Mouse (Mus musculus): ENCODE measurements around the gene Slc1a3.

Gene Slc1a3

GRCm38 (mm10) chr15:8710146-8711006 is at the start of gene Slc1a3:
TSS of gene Slc1a3 (minus strand) at chr15:8710764.
- in situ Hi-C loops (cut with MboI): no loop called here

- in situ Hi-C loops (cut with MboI): no loop called here
Observed at GRCm38 (mm10) chr15:8759026-8759425, 48.5 kb upstream of the Slc1a3 start.

DNA sequence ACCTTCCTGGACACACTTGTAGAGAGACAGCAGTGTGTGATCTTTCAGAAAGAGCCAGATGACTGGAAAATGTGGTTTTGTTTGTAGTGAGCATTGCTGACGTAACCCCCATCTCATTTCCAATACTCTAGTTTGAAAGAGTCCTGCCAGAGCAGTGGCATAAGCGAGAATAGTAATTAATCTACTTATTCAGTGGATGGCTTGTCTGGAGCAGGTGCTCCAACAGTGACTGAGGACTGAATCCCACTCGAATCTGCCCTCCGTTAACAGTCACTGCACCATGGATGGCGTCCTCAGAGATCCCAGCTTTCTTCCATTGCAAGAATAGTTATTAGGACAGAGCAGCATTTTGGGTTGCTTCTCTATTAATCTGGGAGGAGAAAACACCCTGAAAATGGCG is 45.9 kb upstream of the Slc1a3 start:
- in situ Hi-C loops (cut with MboI): no loop called here

DNA sequence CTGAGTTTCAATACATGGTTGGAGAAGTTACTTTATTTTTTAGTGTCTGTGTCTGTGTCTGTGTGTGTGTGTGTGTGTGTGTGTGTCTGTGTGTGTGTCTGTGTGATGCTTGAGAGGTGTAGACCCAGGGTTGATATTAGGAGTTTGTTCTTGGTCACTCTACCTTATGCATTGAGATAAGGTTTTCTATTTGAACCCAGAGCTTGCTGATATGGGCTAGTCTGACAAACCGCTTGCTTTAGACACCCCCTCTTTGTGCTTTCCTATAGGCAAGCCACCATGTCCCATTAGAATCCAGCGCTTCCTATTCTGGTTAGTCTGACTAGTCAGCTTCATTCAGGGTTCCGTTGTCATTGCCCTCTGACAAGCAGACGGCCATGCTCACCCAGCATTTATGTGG is 39.2 kb upstream of the Slc1a3 start:
- in situ Hi-C loops (cut with MboI): no loop called here

GRCm38 (mm10) chr15:8748771-8749170 is 38.2 kb upstream of the Slc1a3 start:
- in situ Hi-C loops (cut with MboI): no loop called here

DNA sequence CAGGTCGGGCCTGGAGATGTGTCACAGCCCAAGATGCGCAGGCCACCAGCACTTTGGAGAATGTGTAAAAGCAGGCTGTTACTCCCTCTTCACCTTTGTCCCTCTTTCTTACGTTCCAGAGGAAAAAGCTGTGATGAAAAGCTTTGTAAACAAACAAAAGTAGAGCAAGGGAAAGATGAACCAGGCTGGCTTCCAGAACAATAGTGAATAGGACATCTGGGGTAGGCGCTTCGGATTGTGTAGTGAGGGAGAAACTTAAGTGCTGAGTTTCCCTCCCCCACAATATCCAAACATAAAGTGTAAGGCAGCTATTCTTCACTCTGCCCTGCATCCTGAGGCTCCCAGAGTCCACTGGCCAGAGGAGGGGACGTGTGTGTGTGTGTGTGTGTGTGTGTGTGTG is 31.0 kb upstream of the Slc1a3 start:
- in situ Hi-C loops (cut with MboI): no loop called here

DNA sequence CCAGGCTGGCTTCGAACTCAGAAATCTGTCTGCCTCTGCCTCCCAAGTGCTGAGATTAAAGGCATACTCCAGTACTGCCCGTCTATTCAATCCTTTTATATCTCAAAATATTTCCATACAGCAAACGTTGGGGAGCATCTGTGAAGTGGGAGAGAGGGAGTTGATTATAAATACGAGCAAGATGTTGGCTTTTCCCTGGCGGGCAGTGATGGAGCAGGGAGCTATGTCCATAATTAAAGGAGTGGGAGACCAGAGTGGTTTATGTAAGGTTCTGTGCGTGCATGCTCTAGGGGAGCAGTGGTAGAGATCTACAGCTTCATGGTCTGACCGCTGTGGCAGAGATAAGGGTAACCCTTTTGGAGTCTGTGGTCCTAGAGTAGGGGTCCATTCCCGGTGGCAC is 30.2 kb upstream of the Slc1a3 start:
- in situ Hi-C loops (cut with MboI): no loop called here

- in situ Hi-C loops (cut with MboI): no loop called here
Observed at GRCm38 (mm10) chr15:8738156-8738555, 27.6 kb upstream of the Slc1a3 start.

GRCm38 (mm10) chr15:8734363-8734739 is 23.8 kb upstream of the Slc1a3 start:
- in situ Hi-C loops (cut with MboI): no loop called here

- in situ Hi-C loops (cut with MboI): no loop called here
Observed at GRCm38 (mm10) chr15:8733669-8734362, 23.3 kb upstream of the Slc1a3 start.

DNA sequence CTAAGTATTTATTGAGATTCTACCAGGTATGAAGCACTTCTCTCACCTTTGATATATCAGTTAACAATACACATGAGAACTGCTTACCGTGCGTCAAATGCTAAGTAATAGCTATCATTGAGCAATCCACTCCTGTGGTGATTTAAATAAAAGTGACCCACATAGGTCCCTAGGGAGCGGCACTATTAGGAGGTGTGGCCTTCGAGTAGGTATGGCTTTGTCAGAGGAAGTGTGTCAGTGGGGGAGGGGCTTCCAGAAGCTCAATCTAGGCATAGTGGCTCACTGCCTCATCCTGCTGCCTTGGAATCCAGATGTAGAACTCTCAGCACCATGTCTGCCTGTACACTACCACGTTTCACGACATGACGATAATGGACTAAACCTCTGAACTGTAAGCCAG is 18.3 kb upstream of the Slc1a3 start:
- in situ Hi-C loops (cut with MboI): no loop called here

DNA sequence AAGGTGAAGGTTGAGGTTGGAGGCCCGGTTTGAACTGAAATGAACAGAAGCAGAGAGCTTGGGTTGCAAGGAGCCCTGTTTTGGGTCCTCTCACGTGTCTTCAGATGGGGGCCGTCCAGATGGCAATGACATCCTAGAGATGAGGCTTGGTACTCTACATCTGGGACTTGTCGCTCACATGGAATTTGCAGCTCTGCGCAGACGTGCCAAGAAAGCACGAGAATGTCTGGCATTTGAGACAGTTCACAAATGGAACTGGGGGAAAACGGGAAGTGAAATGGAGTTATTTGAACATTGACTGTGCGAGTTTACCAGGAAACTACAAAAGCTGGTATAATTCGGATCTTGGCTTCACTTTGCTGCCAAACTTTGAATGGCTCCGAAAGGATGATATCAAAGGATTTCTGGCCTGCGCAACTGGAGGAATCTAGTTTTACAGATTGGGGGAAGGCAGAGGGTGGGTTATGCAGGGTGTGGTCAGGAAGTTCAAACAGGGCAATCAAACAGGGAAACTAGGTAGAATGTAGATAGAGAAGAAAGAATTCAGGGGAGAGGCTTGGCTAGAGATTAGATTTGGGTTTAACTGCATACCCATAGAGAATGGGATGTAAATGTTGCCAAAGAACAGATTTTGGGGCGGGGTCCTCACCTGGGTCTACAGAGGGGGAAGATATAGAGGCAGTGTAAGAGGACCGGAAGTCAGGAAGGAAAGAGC is 12.0 kb upstream of the Slc1a3 start:
- in situ Hi-C loops (cut with MboI): no loop called here

DNA sequence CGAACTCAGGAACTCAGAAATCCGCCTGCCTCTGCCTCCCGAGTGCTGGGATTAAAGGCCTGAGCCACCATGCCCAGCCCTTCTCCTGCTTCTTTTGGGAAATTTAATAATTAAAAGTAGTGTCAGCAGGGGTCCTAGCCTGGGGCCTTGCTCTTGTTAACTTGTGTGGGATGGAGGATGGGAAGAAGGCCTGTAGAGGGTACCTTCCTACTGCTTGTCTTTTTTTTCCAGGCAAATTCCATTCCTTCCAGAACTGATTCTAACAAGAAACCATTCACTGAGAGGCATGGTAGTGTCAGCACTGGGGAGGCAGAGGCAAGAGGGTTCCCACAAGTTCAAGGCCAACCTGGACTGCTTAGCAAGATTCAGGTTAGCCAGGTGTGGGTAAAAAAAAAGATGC is 11.2 kb upstream of the Slc1a3 start:
- in situ Hi-C loops (cut with MboI): no loop called here

DNA sequence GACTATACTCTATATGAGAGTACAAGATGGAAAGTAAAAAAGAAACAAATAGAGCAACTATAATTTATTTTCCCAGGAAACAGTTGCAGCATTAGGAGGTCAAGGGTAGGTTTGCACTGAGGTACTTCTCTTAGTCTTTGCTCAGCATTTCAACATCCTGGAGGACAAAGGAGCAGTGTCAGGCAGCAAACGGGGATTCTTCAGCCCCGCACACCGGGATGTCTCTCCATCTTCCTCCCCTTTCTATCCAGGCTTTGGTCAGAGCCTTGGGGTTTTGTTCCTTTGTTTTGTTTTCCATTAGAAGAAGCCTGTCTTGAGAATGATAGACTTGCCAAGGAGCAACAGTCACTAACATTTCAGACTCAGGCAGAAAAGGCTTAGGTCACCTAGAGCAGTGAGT is 10.4 kb upstream of the Slc1a3 start:
- in situ Hi-C loops (cut with MboI): no loop called here

DNA sequence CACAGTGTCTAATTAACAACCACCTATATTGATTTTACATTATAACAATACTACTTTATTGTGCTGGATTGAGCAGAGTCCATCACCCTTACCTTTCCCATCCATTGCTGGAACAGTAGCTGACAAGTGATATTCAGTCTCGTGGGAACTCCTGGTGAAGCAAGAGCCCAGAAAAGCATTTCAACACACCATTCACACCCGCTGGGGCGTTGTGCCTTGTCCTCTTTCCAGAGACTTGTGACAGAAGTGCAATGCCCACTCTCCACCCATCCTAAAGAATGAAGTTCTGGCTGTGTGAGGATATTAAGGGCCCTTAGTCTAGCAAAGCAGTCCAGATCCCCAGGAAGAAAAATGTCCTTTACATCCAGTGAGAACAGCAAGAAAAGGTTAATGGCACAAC is 7.9 kb upstream of the Slc1a3 start:
- in situ Hi-C loops (cut with MboI): no loop called here

DNA sequence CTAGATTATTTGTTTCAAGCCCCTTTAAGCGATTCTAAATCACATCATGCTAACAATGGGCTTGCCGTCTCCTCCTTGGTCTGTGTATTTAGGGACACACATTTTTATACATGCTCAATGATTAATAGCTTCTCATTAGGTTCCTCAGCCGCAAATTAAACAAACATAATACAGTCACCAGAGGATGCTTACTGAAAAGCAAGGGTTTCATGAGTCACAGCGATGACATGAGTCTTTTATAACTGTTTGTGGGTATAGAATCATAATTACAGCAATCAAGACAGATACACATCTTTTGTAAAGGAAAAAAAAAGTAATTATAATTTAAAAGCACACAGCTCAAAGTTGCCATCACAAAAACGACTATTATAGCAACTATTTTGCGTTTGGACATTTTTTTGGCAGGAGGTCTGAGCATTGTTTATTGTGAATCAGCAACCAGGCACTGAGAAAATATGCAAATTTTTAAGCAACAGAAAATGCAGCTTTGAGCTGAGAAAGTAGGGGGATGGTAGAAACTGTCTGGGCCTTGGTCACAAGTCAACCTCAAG is 6.5 kb upstream of the Slc1a3 start:
- in situ Hi-C loops (cut with MboI): no loop called here

DNA sequence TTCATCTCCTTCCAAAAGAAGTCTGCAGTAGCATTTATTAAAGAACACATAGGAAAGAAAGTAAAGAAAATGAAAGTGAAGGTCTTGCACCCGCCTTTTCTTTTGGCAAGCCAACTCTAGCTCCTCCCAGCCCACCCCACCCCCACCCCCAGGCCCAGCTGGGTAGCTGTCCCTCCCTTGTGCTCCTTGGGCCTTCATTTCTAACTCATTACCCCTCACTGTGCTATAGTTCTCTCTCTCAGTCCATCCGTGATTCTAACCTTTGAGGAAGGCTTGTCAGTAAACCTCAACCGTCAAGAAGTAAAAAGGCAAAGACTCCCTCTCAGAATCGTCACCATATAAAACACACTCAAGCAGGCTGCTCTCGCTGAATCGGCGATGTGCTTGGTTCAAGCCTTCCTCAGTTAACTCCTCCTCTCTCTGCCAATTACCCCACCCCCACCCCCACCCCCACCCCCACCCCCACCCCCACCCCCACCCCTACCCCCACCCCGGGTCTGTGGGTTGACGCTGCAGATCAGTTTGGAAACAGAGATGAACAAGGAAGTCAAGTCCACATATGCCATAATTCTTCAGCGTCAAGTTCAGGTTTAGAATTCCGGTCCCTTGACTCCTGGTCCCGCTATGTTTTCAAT is 5.9 kb upstream of the Slc1a3 start:
- in situ Hi-C loops (cut with MboI): no loop called here

- in situ Hi-C loops (cut with MboI): no loop called here
Observed at GRCm38 (mm10) chr15:8715666-8716065, 5.1 kb upstream of the Slc1a3 start.

- in situ Hi-C loops (cut with MboI): no loop called here
Observed at GRCm38 (mm10) chr15:8712433-8712984, 1.9 kb upstream of the Slc1a3 start.

- in situ Hi-C loops (cut with MboI): no loop called here
Observed at GRCm38 (mm10) chr15:8711630-8712310, 1.2 kb upstream of the Slc1a3 start.

GRCm38 (mm10) chr15:8709578-8709977 is 986 bp downstream of the Slc1a3 start:
- in situ Hi-C loops (cut with MboI): no loop called here

Data from mature B cell (primary cell).